Mouse (Mus musculus): ENCODE data around the gene Agbl4. TPM values are rescaled to one million over a fixed set of nuclear protein-coding genes. Genes with fewer than 3 reads are reported as not detected.

Gene Agbl4
- polyA plus RNA-seq (2012; rRNA removed; ENCODE audit: low replicate concordance), result not detected in 2 replicates

GRCm38 (mm10) chr4:110397618-110398045 is at the start of gene Agbl4:
TSS of gene Agbl4 (plus strand) at chr4:110397661.

DNA sequence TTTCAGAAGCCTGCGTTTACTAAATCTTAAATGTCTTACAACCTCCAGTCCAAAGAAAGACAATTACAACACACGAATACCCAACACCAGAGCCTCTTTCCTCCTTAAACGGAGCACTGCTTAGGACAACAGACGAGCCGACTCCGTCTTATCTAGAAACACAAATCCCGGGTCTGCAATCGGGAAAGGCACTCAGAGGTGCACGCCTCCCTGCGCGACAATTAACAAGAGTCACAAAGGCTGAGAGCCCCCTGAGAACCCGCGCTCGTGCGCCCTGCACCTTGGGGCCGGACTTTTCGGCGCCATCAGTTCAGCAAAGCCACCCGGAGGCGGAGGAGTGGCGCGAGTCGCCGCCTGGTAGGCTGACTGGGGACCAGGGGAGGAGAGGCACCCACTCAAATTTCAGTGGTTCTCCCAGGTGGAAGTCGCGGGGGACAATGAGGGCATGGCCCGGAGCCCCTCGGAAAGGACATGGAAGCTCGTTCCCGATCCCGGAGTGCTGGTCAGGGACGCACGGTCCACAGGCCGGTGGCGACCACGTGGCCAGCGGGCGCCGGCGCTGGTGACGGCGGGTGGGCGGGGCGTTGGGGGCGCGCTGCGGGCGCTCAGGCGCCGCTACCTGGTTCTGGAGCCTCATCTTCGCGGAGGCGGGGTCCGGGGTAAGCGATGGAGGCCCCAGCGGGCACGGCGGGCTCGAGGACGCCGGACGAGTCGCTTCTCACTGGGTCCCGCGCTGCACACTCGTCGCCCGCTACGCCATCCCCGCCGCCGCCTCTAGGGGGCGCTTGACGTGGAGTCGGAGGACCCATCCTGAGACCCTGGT is 46.1 kb upstream of the Agbl4 start, which contains the start of gene Elavl4:
Gene Elavl4 (minus strand): TSS at position 732 of the 823 bp plus-strand sequence.

GRCm38 (mm10) chr4:111414818-111415488 is 1017.5 kb downstream of the Agbl4 start, which contains the start of gene Bend5:
TSS of gene Bend5 (plus strand) at chr4:111415006.

Other genes with a start within 250 kb of the Agbl4 start
- 0.37 and 0.65 TPM in 2 replicates for gene Elavl4, start 45.8 kb upstream of the Agbl4 start, polyA plus RNA-seq (2012; rRNA removed; ENCODE audit: low replicate concordance)